9 mouse cellular contexts compared by ENCODE assay signal in the genomic region with DNA sequence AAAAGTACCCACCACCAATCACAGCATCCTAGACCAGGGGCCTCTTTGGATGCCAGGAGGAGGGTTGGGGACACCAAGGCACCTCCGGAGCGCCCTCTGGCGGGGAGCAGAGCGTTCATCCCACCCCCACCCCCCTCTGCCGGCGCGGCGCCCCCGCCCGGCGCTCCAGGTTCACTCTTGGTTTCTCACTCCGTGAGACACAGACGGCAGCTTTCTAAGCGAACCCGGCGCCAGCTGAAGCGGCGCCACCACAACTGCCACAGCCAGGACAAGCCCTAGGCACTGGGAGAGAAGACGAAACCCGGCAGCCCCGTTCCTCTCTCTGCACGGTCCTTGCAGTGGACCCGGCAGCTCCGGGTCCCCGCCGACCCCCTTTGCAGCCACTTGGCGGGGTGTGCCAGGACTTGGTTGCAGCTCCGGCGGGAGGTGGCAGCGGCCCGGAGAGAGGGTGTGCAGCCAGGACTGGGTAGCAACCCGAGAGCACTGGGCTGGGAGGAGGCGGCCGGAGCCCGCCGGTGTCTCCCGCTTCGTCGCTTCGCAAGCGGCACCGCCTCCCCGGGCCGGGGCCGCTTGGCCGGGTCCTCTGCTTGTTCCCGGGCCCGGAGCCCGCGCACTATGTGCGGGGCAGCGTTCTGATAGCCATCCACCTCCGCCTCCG. TPM values are rescaled to one million over a fixed set of nuclear protein-coding genes. Genes with fewer than 3 reads are reported as not detected.
A peak's percentile ranks its signal among the peaks of the same experiment; 100 is the strongest.
DNase-seq lines count a peak whose midpoint lies in the region; ATAC-seq and TF ChIP-seq lines count a peak whose summit lies in the region.
"Had no signal": no experiment of that assay in that cellular context is flagged by ENCODE, and none has a peak within 500 bp of the region (broad histone marks: within the 10 kb centered on the region; RNA-seq: fewer than 3 reads in every experiment).

Gene Slc35f1 (plus strand): TSS at position 200 of the 658 bp plus-strand sequence.

- no peaks in the 10 kb centered on the region for H3K79me2 ChIP-seq in liver, adult 2 months (ENCODE audit: control insufficient read depth, insufficient read depth, low read length)

- 0 out of 2 replicates have a peak, but pooled peaks cover 5% of the 10 kb centered on the region for H3K4me1 ChIP-seq in embryonic facial prominence, embryonic 14.5 days (ENCODE audit: control insufficient read depth, insufficient read depth, low read length)
- H3K4me1 ChIP-seq in heart, embryonic 14.5 days (ENCODE audit: control insufficient read depth in 2 of 2, insufficient read depth in 2 of 2, low read length in 2 of 2): no peaks in the 10 kb centered on the region; a peak in 1 of 4 replicates
- no peaks in the 10 kb centered on the region for H3K4me1 ChIP-seq in kidney, postnatal 0 days (replicated peaks; ENCODE audit: insufficient read depth, low read length)
- H3K4me1 ChIP-seq in liver, adult 2 months (ENCODE audit: control insufficient read depth, insufficient read depth, low read length): no peaks in the 10 kb centered on the region
- H3K4me1 ChIP-seq in neural tube, embryonic 14.5 days (ENCODE audit: control insufficient read depth, insufficient read depth, low read length): 0 out of 2 replicates have a peak, but pooled peaks cover 3% of the 10 kb centered on the region

- H3K4me3 ChIP-seq in embryonic facial prominence, embryonic 14.5 days (ENCODE audit: low read depth, low read length): peak within 1 kb of the TSS; percentile 81
- H3K4me3 ChIP-seq in heart, embryonic 14.5 days (ENCODE audit: control insufficient read depth in 1 of 2, insufficient read depth in 1 of 2, low read depth in 1 of 2, low read length in 2 of 2): peak within 1 kb of the TSS; percentile 68 to 72
- peak within 1 kb of the TSS; percentile 54 for H3K4me3 ChIP-seq in kidney, postnatal 0 days (replicated peaks; ENCODE audit: low read depth, low read length)
- H3K4me3 ChIP-seq in liver, adult 2 months (ENCODE audit: insufficient read depth, low read depth, low read length): peak within 1 kb of the TSS; percentile 56
- H3K4me3 ChIP-seq in neural tube, embryonic 14.5 days (ENCODE audit: low read depth, low read length): peak within 1 kb of the TSS; percentile 93

- TF ChIP-seq POLR2A in liver, adult 2 months (IDR thresholded peaks at IDR 0.05; ENCODE audit: extremely low read depth, insufficient read depth, low read length): no peak

- peaks cover 8% of the 10 kb centered on the region for H3K27me3 ChIP-seq in embryonic facial prominence, embryonic 14.5 days (replicated peaks; ENCODE audit: control insufficient read depth, insufficient read depth, low read length)
- no peaks in the 10 kb centered on the region; the same call in 1 of the 2 replicates for H3K27me3 ChIP-seq in heart, embryonic 14.5 days (ENCODE audit: control insufficient read depth, insufficient read depth, low read length)
- H3K27me3 ChIP-seq in kidney, postnatal 0 days (ENCODE audit: insufficient read depth, low read length): no peaks in the 10 kb centered on the region
- no peaks in the 10 kb centered on the region for H3K27me3 ChIP-seq in liver, adult 2 months (ENCODE audit: control insufficient read depth, insufficient read depth, low read length)
- H3K27me3 ChIP-seq in neural tube, embryonic 14.5 days (ENCODE audit: control insufficient read depth, insufficient read depth, low read length): no peaks in the 10 kb centered on the region

- ATAC-seq in embryonic facial prominence, embryonic 14.5 days (ENCODE audit: low read depth): peak; percentile 93
- peak; percentile 85 for ATAC-seq in heart, embryonic 14.5 days (ENCODE audit: insufficient number of reproducible peaks, insufficient read depth, low FRiP score, low read depth)
- peak; percentile 91 for ATAC-seq in kidney, postnatal 0 days (replicated peaks; ENCODE audit: low FRiP score, low read depth)
- ATAC-seq in neural tube, embryonic 14.5 days (ENCODE audit: low read depth): peak; percentile 93

- TF ChIP-seq CTCF in kidney, postnatal 0 days (IDR thresholded peaks at IDR 0.05; ENCODE audit: low read depth): peak; percentile 64
- TF ChIP-seq CTCF in liver, adult 2 months (IDR thresholded peaks at IDR 0.05; ENCODE audit: low read depth, low read length): peak; percentile 69

- peak within 1 kb of the TSS; percentile 72 for H3K9ac ChIP-seq in embryonic facial prominence, embryonic 14.5 days (ENCODE audit: low read depth, low read length)
- peak within 1 kb of the TSS; percentile 71 for H3K9ac ChIP-seq in heart, embryonic 14.5 days (ENCODE audit: low read length)
- peak within 1 kb of the TSS; percentile 56 for H3K9ac ChIP-seq in kidney, postnatal 0 days (ENCODE audit: low read depth, low read length)
- H3K9ac ChIP-seq in liver, adult 2 months (ENCODE audit: low read depth, low read length): peak within 1 kb of the TSS; percentile 60
- peak within 1 kb of the TSS; percentile 90 for H3K9ac ChIP-seq in neural tube, embryonic 14.5 days (replicated peaks; ENCODE audit: low read depth, low read length)

- peak within 1 kb of the TSS; percentile 92 for H3K4me2 ChIP-seq in embryonic facial prominence, embryonic 14.5 days (ENCODE audit: low read depth, low read length)
- H3K4me2 ChIP-seq in heart, embryonic 14.5 days (ENCODE audit: low read length): peak within 1 kb of the TSS; percentile 96
- H3K4me2 ChIP-seq in kidney, postnatal 0 days (ENCODE audit: low read length): peak within 1 kb of the TSS; percentile 96
- peak within 1 kb of the TSS; percentile 75 for H3K4me2 ChIP-seq in neural tube, embryonic 14.5 days (ENCODE audit: low read depth, low read length)

- H3K36me3 ChIP-seq in embryonic facial prominence, embryonic 14.5 days (ENCODE audit: control insufficient read depth, insufficient read depth, low read length): no peaks in the 10 kb centered on the region
- H3K36me3 ChIP-seq in heart, embryonic 14.5 days (ENCODE audit: control insufficient read depth, insufficient read depth, low read length): no peaks in the 10 kb centered on the region
- no peaks in the 10 kb centered on the region for H3K36me3 ChIP-seq in kidney, postnatal 0 days (ENCODE audit: insufficient read depth, low read length)
- H3K36me3 ChIP-seq in liver, adult 2 months (ENCODE audit: control insufficient read depth, insufficient read depth, low read length): no peaks in the 10 kb centered on the region
- no peaks in the 10 kb centered on the region for H3K36me3 ChIP-seq in neural tube, embryonic 14.5 days (ENCODE audit: control insufficient read depth, insufficient read depth, low read length)
- H3K36me3 ChIP-seq: G1E had no signal

- peak; percentile 4 to 43 for DNase-seq in urinary bladder, adult 18-20 months (ENCODE audit: low spot score in 2 of 2)
- no peak for DNase-seq in urinary bladder, postnatal 10 days (ENCODE audit: low spot score)
- peak; percentile 90 for DNase-seq in embryonic facial prominence, embryonic 14.5 days (ENCODE audit: low spot score)
- peak; percentile 77 for DNase-seq in kidney, postnatal 0 days (ENCODE audit: low spot score)
- peak; percentile 10 for DNase-seq in liver, adult 2 months (ENCODE audit: extremely low read depth, low read depth, low spot score)
- peak; percentile 60 for DNase-seq in urinary bladder, postnatal 14 days (ENCODE audit: low spot score)

- WGBS in embryonic facial prominence, embryonic 14.5 days: 2% methylated on average over 8 of the region's 54 CpGs
- WGBS in heart, embryonic 14.5 days: under 1% methylated on average over 53 of the region's 54 CpGs
- WGBS in kidney, postnatal 0 days: 0% methylated on average over 51 of the region's 54 CpGs
- 1% methylated on average over 54 of the region's 54 CpGs for WGBS in liver, adult 2 months
- WGBS in neural tube, embryonic 14.5 days: under 1% methylated on average over 54 of the region's 54 CpGs

- H3K27ac ChIP-seq in embryonic facial prominence, embryonic 14.5 days (replicated peaks; ENCODE audit: low read depth, low read length): peak within 1 kb of the TSS; percentile 55
- H3K27ac ChIP-seq in heart, embryonic 14.5 days (replicated peaks in 1 of 2; ENCODE audit: control insufficient read depth in 1 of 2, insufficient read depth in 1 of 2, low read depth in 2 of 2, low read length in 2 of 2): 0 out of 4 replicates have a peak within 1 kb of the TSS, but pooled peaks of 1 of the 2 experiments have one; percentile 16
- no peak within 1 kb of the TSS for H3K27ac ChIP-seq in kidney, postnatal 0 days
- H3K27ac ChIP-seq in liver, adult 2 months (replicated peaks; ENCODE audit: insufficient read depth, low read depth, low read length): no peak within 1 kb of the TSS
- peak within 1 kb of the TSS; percentile 89 for H3K27ac ChIP-seq in neural tube, embryonic 14.5 days (ENCODE audit: low read depth, low read length)

- H3K9me3 ChIP-seq in embryonic facial prominence, embryonic 14.5 days (ENCODE audit: control insufficient read depth, low read length): no peaks in the 10 kb centered on the region
- H3K9me3 ChIP-seq in heart, embryonic 14.5 days (ENCODE audit: control insufficient read depth, low read length): no peaks in the 10 kb centered on the region
- no peaks in the 10 kb centered on the region for H3K9me3 ChIP-seq in kidney, postnatal 0 days (replicated peaks; ENCODE audit: low read length)
- H3K9me3 ChIP-seq in neural tube, embryonic 14.5 days (ENCODE audit: control insufficient read depth, low read length): no peaks in the 10 kb centered on the region

RNA-seq across cellular contexts. Expression of gene Slc35f1, which starts in this region (rescaled TPM):
- 4.3 and 4.5 TPM in 2 replicates for polyA plus RNA-seq in embryonic facial prominence, embryonic 14.5 days (2014; fragmentation: Nextera tagmentation; extraction: Ambion mirVana)
- polyA plus RNA-seq in heart, embryonic 14.5 days (2014; fragmentation: Nextera tagmentation; extraction: Ambion mirVana): 1.1 and 1.2 TPM in 2 replicates
- 2.1 and 2.2 TPM in 2 replicates for polyA plus RNA-seq in kidney, postnatal 0 days (2015; fragmentation: Nextera tagmentation; extraction: Ambion mirVana)
- under 0.01 TPM in 1 of 2 replicates, not detected in the other for total RNA-seq in liver, adult 2 months (2014; rRNA removed)
- polyA plus RNA-seq in liver, adult 2 months (2012; rRNA removed): 0.02 TPM in 1 of 2 replicates, not detected in the other
- polyA plus RNA-seq in neural tube, embryonic 14.5 days (2014; fragmentation: Nextera tagmentation; extraction: Ambion mirVana): 28.5 and 33.1 TPM in 2 replicates
- total RNA-seq: G1E had no signal
- polyA plus RNA-seq: G1E had no signal

Comparison
In these comparisons a context has a peak if more than half of its experiments do, and no peak if none do; other contexts are left out.
1. Peak in DNase-seq, H3K4me3 ChIP-seq and H3K9ac ChIP-seq in liver, adult 2 months; RNA of the gene not detected or under 1 TPM.
2. H3K27ac ChIP-seq: peak in embryonic facial prominence, embryonic 14.5 days (single experiment) and neural tube, embryonic 14.5 days (single experiment); none in kidney, postnatal 0 days (single experiment) and liver, adult 2 months (single experiment).
3. Peak in every context shown above with its lines, with median percentiles within 50 percentile points of each other: ATAC-seq, H3K4me2 ChIP-seq, H3K4me3 ChIP-seq and H3K9ac ChIP-seq.